Mouse (Mus musculus) ovary, adult 18-20 months (tissue): ENCODE data around the gene Wdr59.
"Not testable (repeated sequence)": the region's sequence is repeated elsewhere in the genome, so short reads cannot be mapped to it uniquely, and the experiment has no call there.

Experiments used
- DNase-seq: peaks from one replicate; pipeline ENCODE4 v3.0.0; 2022; ENCODE audit warnings: low spot score, mixed read lengths

Wdr59 gene

GRCm38 (mm10) chr8:111537765-111538158 is 15.9 kb upstream of the Wdr59 start:
- DNase-seq = no peak

GRCm38 (mm10) chr8:111536978-111537764 is 15.3 kb upstream of the Wdr59 start:
- DNase-seq = no peak

- peak; percentile 60 for DNase-seq
Measured at GRCm38 (mm10) chr8:111536031-111536977, 14.4 kb upstream of the Wdr59 start, which contains the start of gene Znrf1. Gene Znrf1 (plus strand): TSS chr8:111536097.

GRCm38 (mm10) chr8:111535491-111535890 is 13.6 kb upstream of the Wdr59 start:
- DNase-seq = no peak

- no peak for DNase-seq
Measured at GRCm38 (mm10) chr8:111533503-111533902, 11.6 kb upstream of the Wdr59 start.

- no peak for DNase-seq
Measured at GRCm38 (mm10) chr8:111531621-111532020, 9.7 kb upstream of the Wdr59 start.

- DNase-seq = no peak
Measured at GRCm38 (mm10) chr8:111531191-111531590, 9.3 kb upstream of the Wdr59 start.

GRCm38 (mm10) chr8:111528071-111528470 is 6.2 kb upstream of the Wdr59 start:
- no peak for DNase-seq

- no peak for DNase-seq
Measured at GRCm38 (mm10) chr8:111527149-111527548, 5.3 kb upstream of the Wdr59 start.

GRCm38 (mm10) chr8:111526403-111527024 is 4.6 kb upstream of the Wdr59 start:
- DNase-seq = no peak

- no peak for DNase-seq
Measured at GRCm38 (mm10) chr8:111517466-111517865, 4.4 kb downstream of the Wdr59 start.

GRCm38 (mm10) chr8:111516451-111517035 is 5.3 kb downstream of the Wdr59 start:
- no peak for DNase-seq

GRCm38 (mm10) chr8:111513446-111513845 is 8.4 kb downstream of the Wdr59 start:
- no peak for DNase-seq

- DNase-seq = no peak
Measured at GRCm38 (mm10) chr8:111512941-111513340, 9.0 kb downstream of the Wdr59 start.

- no peak for DNase-seq
Measured at GRCm38 (mm10) chr8:111510401-111510800, 11.5 kb downstream of the Wdr59 start.

GRCm38 (mm10) chr8:111509278-111509677 is 12.6 kb downstream of the Wdr59 start:
- DNase-seq = no peak

GRCm38 (mm10) chr8:111508566-111508965 is 13.3 kb downstream of the Wdr59 start:
- no peak for DNase-seq

- DNase-seq = no peak
Measured at GRCm38 (mm10) chr8:111501724-111502464, 20.0 kb downstream of the Wdr59 start.

- DNase-seq = not testable (repeated sequence)
Measured at GRCm38 (mm10) chr8:111498249-111498648, 23.6 kb downstream of the Wdr59 start.

- no peak for DNase-seq
Measured at GRCm38 (mm10) chr8:111496326-111496725, 25.6 kb downstream of the Wdr59 start.

GRCm38 (mm10) chr8:111493176-111493575 is 28.7 kb downstream of the Wdr59 start:
- no peak for DNase-seq
